Mouse (Mus musculus) kidney, adult 10 weeks (tissue): Measurements from ENCODE around the gene Cttn. TPM values are rescaled to one million over a fixed set of nuclear protein-coding genes. Genes with fewer than 3 reads are reported as not detected.

Source experiments
- polyA plus RNA-seq: library from polyadenylated mRNA; stranded (reverse); fragments of 350-450 nt; fragmentation: Illumina TruSeq; extraction: RNeasy Lipid Tissue Mini Kit (QIAGEN cat#74804); gene quantifications from one replicate; pipeline ENCODE4 v1.2.3, GENCODE M21; 2014; ENCODE audit warnings: low read depth, low replicate concordance

Gene Cttn
- 23.4 TPM for polyA plus RNA-seq

DNA sequence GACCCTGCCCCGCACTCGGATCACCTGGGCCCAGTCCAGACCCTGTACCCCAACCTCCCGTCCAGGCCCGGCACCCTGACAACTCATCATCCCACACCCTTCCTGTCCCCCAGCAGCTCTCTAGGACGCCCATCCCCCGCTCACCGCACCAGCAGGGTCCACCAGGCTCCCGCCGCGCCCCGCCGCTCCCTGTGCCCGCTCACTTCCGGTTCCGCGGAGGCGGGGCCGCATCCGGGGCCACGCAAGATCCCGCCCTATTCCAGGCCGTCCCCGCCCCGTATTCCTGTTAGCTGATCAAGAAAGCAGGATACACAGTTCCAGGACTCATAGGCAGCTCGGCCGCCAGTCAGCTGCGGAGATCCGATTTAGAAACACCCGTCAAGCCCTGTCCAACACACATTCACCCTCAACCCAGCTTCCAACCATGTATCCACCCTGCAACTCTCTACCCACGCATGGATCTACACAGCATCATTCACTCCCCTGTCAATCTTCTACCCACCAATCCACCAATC is at the start of gene Cttn:
TSS of gene Cttn (minus strand) at position 465 of the 515 bp plus-strand sequence.

Other genes starting within 250 kb of the Cttn start
- gene Ppfia1, start 82.7 kb upstream of the Cttn start, polyA plus RNA-seq: 126 TPM
- 4.9 TPM for gene Fadd, start 111.5 kb upstream of the Cttn start, polyA plus RNA-seq